Mouse (Mus musculus) midbrain, embryonic 16.5 days (tissue): ENCODE measurements around the gene Parp8. TPM values are rescaled to one million over a fixed set of nuclear protein-coding genes. Genes with fewer than 3 reads are reported as not detected.

Experiments used
- polyA plus RNA-seq: library from polyadenylated mRNA; unstranded; fragments of >200 nt; fragmentation: Nextera tagmentation; extraction: Ambion mirVana; gene quantifications from 2 replicates; pipeline ENCODE4 v1.2.1, GENCODE M21; 2015

The Parp8 gene
- polyA plus RNA-seq, 1 experiment from 2014 or later, result 33.7 TPM

Other genes starting within 250 kb of the Parp8 start
- gene Emb, start 183.0 kb upstream of the Parp8 start, polyA plus RNA-seq, result 12.1 and 13.8 TPM in 2 replicates
- 0.57 and 0.68 TPM in 2 replicates for gene Gm17509, start 195.5 kb upstream of the Parp8 start, polyA plus RNA-seq